Mouse (Mus musculus): ENCODE data around the gene Myt1. TPM values are rescaled to one million over a fixed set of nuclear protein-coding genes. Genes with fewer than 3 reads are reported as not detected.

The Myt1 gene
- polyA plus RNA-seq, 1 experiment from 2014 or later = 0.06 TPM

- H3K4me2 ChIP-seq = no peak overlapping the region
- no peaks in the 10 kb centered on the region for H3K4me1 ChIP-seq (replicated peaks)
- no peak overlapping the region for H3K27ac ChIP-seq (ENCODE audit: poor library complexity, severe bottlenecking)
- H3K27me3 ChIP-seq (replicated peaks) = peaks cover 8% of the 10 kb centered on the region
- no peaks in the 10 kb centered on the region for H3K9me3 ChIP-seq (replicated peaks)
- WGBS = 53% methylated on average over 2 of the region's 2 CpGs
- H3K4me3 ChIP-seq = no peak overlapping the region
- no peaks in the 10 kb centered on the region for H3K36me3 ChIP-seq
- H3K9ac ChIP-seq = no peak overlapping the region
- ATAC-seq (ENCODE audit: insufficient number of reproducible peaks, low FRiP score) = no peak
Measured at GRCm38 (mm10) chr2:181758147-181758725, 4.9 kb upstream of the Myt1 start.

- Histone ChIP-seq H3K9ac (no peak overlapping the region), H3K4me1 (replicated peaks) (no peaks in the 10 kb centered on the region), H3K4me3 (no peak overlapping the region), H3K27me3 (replicated peaks) (peaks cover 16% of the 10 kb centered on the region), H3K27ac (ENCODE audit: poor library complexity, severe bottlenecking) (no peak overlapping the region), H3K9me3 (replicated peaks) (no peaks in the 10 kb centered on the region), H3K4me2 (no peak overlapping the region), H3K36me3 (no peaks in the 10 kb centered on the region)
- ATAC-seq (ENCODE audit: insufficient number of reproducible peaks, low FRiP score) = no peak
- WGBS = 37% methylated on average over 4 of the region's 4 CpGs
Measured at GRCm38 (mm10) chr2:181759041-181759440, 4.1 kb upstream of the Myt1 start.

- WGBS = 40% methylated on average over 14 of the region's 14 CpGs
- Histone ChIP-seq H3K27ac (ENCODE audit: poor library complexity, severe bottlenecking) (no peak overlapping the region), H3K4me1 (replicated peaks) (no peaks in the 10 kb centered on the region), H3K9me3 (replicated peaks) (no peaks in the 10 kb centered on the region), H3K9ac (no peak overlapping the region), H3K4me2 (no peak overlapping the region), H3K4me3 (no peak overlapping the region), H3K36me3 (no peaks in the 10 kb centered on the region), H3K27me3 (replicated peaks) (peaks cover 25% of the 10 kb centered on the region)
- ATAC-seq (ENCODE audit: insufficient number of reproducible peaks, low FRiP score) = no peak
Measured at GRCm38 (mm10) chr2:181763886-181764527, 875 bp downstream of the Myt1 start.

GRCm38 (mm10) chr2:181764600-181764999 lies 1.5 kb downstream of the Myt1 start:
- H3K9ac ChIP-seq = no peak overlapping the region
- no peak for ATAC-seq (ENCODE audit: insufficient number of reproducible peaks, low FRiP score)
- no peaks in the 10 kb centered on the region for H3K4me1 ChIP-seq (replicated peaks)
- no peak overlapping the region for H3K4me2 ChIP-seq
- no peaks in the 10 kb centered on the region for H3K36me3 ChIP-seq
- H3K27me3 ChIP-seq (replicated peaks) = peaks cover 25% of the 10 kb centered on the region
- no peak overlapping the region for H3K27ac ChIP-seq (ENCODE audit: poor library complexity, severe bottlenecking)
- no peaks in the 10 kb centered on the region for H3K9me3 ChIP-seq (replicated peaks)
- 3% methylated on average over 10 of the region's 10 CpGs for WGBS
- no peak overlapping the region for H3K4me3 ChIP-seq

- H3K4me3 ChIP-seq = no peak overlapping the region
- ATAC-seq (ENCODE audit: insufficient number of reproducible peaks, low FRiP score) = no peak
Measured at GRCm38 (mm10) chr2:181765251-181765650, 2.1 kb downstream of the Myt1 start.

GRCm38 (mm10) chr2:181766672-181767557 lies 3.8 kb downstream of the Myt1 start:
- Histone ChIP-seq H3K4me1 (replicated peaks) (no peaks in the 10 kb centered on the region), H3K27me3 (replicated peaks) (peaks cover 24% of the 10 kb centered on the region), H3K27ac (ENCODE audit: poor library complexity, severe bottlenecking) (no peak overlapping the region), H3K9me3 (replicated peaks) (no peaks in the 10 kb centered on the region), H3K4me2 (no peak overlapping the region), H3K4me3 (no peak overlapping the region), H3K9ac (no peak overlapping the region), H3K36me3 (no peaks in the 10 kb centered on the region)
- no peak for ATAC-seq (ENCODE audit: insufficient number of reproducible peaks, low FRiP score)
- WGBS = 60% methylated on average over 14 of the region's 14 CpGs

More at GRCm38 (mm10) chr2:181765251-181765650, 2.1 kb downstream of the Myt1 start:
- 78% methylated on average over 4 of the region's 4 CpGs for WGBS
- Histone ChIP-seq H3K4me1 (replicated peaks) (no peaks in the 10 kb centered on the region), H3K27ac (ENCODE audit: poor library complexity, severe bottlenecking) (no peak overlapping the region), H3K27me3 (replicated peaks) (peaks cover 25% of the 10 kb centered on the region), H3K9ac (no peak overlapping the region), H3K36me3 (no peaks in the 10 kb centered on the region), H3K4me2 (no peak overlapping the region), H3K9me3 (replicated peaks) (no peaks in the 10 kb centered on the region)

GRCm38 (mm10) chr2:181768451-181768850 lies 5.3 kb downstream of the Myt1 start:
- Histone ChIP-seq H3K9me3 (replicated peaks) (no peaks in the 10 kb centered on the region), H3K4me2 (no peak overlapping the region), H3K27ac (ENCODE audit: poor library complexity, severe bottlenecking) (no peak overlapping the region), H3K9ac (no peak overlapping the region), H3K4me1 (replicated peaks) (no peaks in the 10 kb centered on the region), H3K36me3 (no peaks in the 10 kb centered on the region), H3K27me3 (replicated peaks) (peaks cover 15% of the 10 kb centered on the region), H3K4me3 (no peak overlapping the region)
- no peak for ATAC-seq (ENCODE audit: insufficient number of reproducible peaks, low FRiP score)

- 69% methylated on average over 2 of the region's 2 CpGs for WGBS
- no peak overlapping the region for H3K9ac ChIP-seq
- H3K27me3 ChIP-seq (replicated peaks) = peaks cover 7% of the 10 kb centered on the region; the same call in 1 of the 2 replicates
- no peaks in the 10 kb centered on the region for H3K36me3 ChIP-seq
- H3K27ac ChIP-seq (ENCODE audit: poor library complexity, severe bottlenecking) = no peak overlapping the region
- H3K4me3 ChIP-seq = no peak overlapping the region
- no peaks in the 10 kb centered on the region for H3K9me3 ChIP-seq (replicated peaks)
- H3K4me1 ChIP-seq (replicated peaks) = no peaks in the 10 kb centered on the region
- ATAC-seq (ENCODE audit: insufficient number of reproducible peaks, low FRiP score) = no peak
- no peak overlapping the region for H3K4me2 ChIP-seq
Measured at GRCm38 (mm10) chr2:181769397-181769796, 6.3 kb downstream of the Myt1 start.

GRCm38 (mm10) chr2:181773203-181773602 lies 10.1 kb downstream of the Myt1 start:
- ATAC-seq (ENCODE audit: insufficient number of reproducible peaks, low FRiP score) = no peak

GRCm38 (mm10) chr2:181775786-181776185 lies 12.7 kb downstream of the Myt1 start:
- Histone ChIP-seq H3K4me3 (no peak overlapping the region), H3K36me3 (no peaks in the 10 kb centered on the region), H3K4me1 (replicated peaks) (no peaks in the 10 kb centered on the region), H3K27ac (ENCODE audit: poor library complexity, severe bottlenecking) (no peak overlapping the region), H3K4me2 (no peak overlapping the region), H3K9me3 (replicated peaks) (no peaks in the 10 kb centered on the region), H3K9ac (no peak overlapping the region), H3K27me3 (replicated peaks) (no peaks in the 10 kb centered on the region)
- no peak for ATAC-seq (ENCODE audit: insufficient number of reproducible peaks, low FRiP score)
- 74% methylated on average over 1 of the region's 1 CpGs for WGBS

More at GRCm38 (mm10) chr2:181773203-181773602, 10.1 kb downstream of the Myt1 start:
- Histone ChIP-seq H3K27ac (ENCODE audit: poor library complexity, severe bottlenecking) (no peak overlapping the region), H3K9me3 (replicated peaks) (no peaks in the 10 kb centered on the region), H3K4me3 (no peak overlapping the region), H3K27me3 (replicated peaks) (no peaks in the 10 kb centered on the region), H3K36me3 (no peaks in the 10 kb centered on the region), H3K4me1 (replicated peaks) (no peaks in the 10 kb centered on the region), H3K9ac (no peak overlapping the region), H3K4me2 (no peak overlapping the region)
- WGBS = 57% methylated on average over 2 of the region's 2 CpGs

- H3K27ac ChIP-seq (ENCODE audit: poor library complexity, severe bottlenecking) = no peak overlapping the region
- H3K9me3 ChIP-seq (replicated peaks) = no peaks in the 10 kb centered on the region
- H3K4me2 ChIP-seq = no peak overlapping the region
- H3K9ac ChIP-seq = no peak overlapping the region
- ATAC-seq (ENCODE audit: insufficient number of reproducible peaks, low FRiP score) = no peak
- WGBS = 41% methylated on average over 2 of the region's 2 CpGs
- H3K4me1 ChIP-seq (replicated peaks) = no peaks in the 10 kb centered on the region
- no peaks in the 10 kb centered on the region for H3K27me3 ChIP-seq (replicated peaks)
- no peak overlapping the region for H3K4me3 ChIP-seq
- H3K36me3 ChIP-seq = no peaks in the 10 kb centered on the region
Measured at GRCm38 (mm10) chr2:181777715-181778114, 14.6 kb downstream of the Myt1 start.
